Mouse (Mus musculus) small intestine, adult 2 months (tissue): ENCODE measurements at regions not wholly inside any gene's neighbourhood (a gene's known extent, or its start where the extent isn't known, plus 50 kb on each side); places are given as distances from the start of the nearest gene placed in this dataset.

Experiments used
- CTCF ChIP-seq: fragments of 200-500 bp; IDR thresholded peaks from 2 replicates; pipeline ENCODE4 v1.5.1; 2012; ENCODE audit warnings: low read depth, mild to moderate bottlenecking, control low read depth, inconsistent platforms, low read length, moderate library complexity, mixed read lengths; ENCODE audit not compliant: insufficient replicate concordance, insufficient read length; ENCODE audit errors: extremely low read depth
- POLR2A ChIP-seq: fragments of 200-500 bp; IDR thresholded peaks from 2 replicates; pipeline ENCODE4 v1.6.1; 2012; ENCODE audit warnings: low read depth, mild to moderate bottlenecking, control low read depth, inconsistent platforms, low read length, moderate library complexity

- TF ChIP-seq POLR2A (no peak), CTCF (no peak)
Observed at GRCm38 (mm10) chr10:44646615-44647014, 118.3 kb upstream of the Prdm1 start.
